20 mouse cellular contexts compared by ENCODE assay signal in the genomic region with DNA sequence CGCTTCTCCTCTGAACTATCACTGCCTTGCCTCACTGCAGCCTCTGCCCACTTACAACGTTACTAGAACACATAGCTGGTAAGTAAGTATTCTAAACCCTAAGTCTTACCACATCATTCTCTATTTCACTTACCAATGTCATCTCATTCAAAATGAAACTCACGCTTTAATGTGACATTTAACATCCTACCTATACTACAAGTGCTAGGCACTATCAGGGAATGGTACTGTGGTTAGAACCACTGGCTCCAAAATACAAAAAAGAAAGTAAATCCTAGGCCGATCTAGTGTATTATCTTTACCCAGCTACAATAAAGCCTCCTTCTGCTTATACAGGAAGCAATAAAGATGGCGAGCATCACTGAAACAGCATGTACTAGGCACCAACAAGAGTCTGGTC. TPM values are rescaled to one million over a fixed set of nuclear protein-coding genes. Genes with fewer than 3 reads are reported as not detected.
"Had no signal": no experiment of that assay in that cellular context is flagged by ENCODE, and none has a peak within 500 bp of the region (broad histone marks: within the 10 kb centered on the region; RNA-seq: fewer than 3 reads in every experiment).

No protein-coding gene starts in this region.

- DNase-seq: gastrocnemius, postnatal 14 days; gastrocnemius, postnatal 36 days; heart, adult 18-20 months; heart, postnatal 10 days; heart, postnatal 36 days; kidney, adult 11 months; kidney, adult 2 months; kidney, adult 9 months; kidney, postnatal 14 days; kidney, postnatal 36 days; layer of hippocampus, adult 9-11 months; layer of hippocampus, postnatal 36 days; left cerebral cortex, postnatal 4 days had no signal

- ATAC-seq: hindbrain, postnatal 0 days; intestine, embryonic 16.5 days; liver, embryonic 12.5 days had no signal

RNA-seq across cellular contexts. Expression of a gene that starts 59.4 kb away (rescaled TPM):
- total RNA-seq: hematopoietic stem cell, adult 5-6 weeks; layer of hippocampus, adult 18-20 months; layer of hippocampus, postnatal 36 days; left cerebral cortex, postnatal 10 days had no signal
- polyA plus RNA-seq: hindbrain, embryonic 15.5 days; hindbrain, postnatal 0 days; liver, embryonic 12.5 days had no signal
